Mouse (Mus musculus): ENCODE results near the gene Dact2. TPM values are rescaled to one million over a fixed set of nuclear protein-coding genes. Genes with fewer than 3 reads are reported as not detected.

Dact2 gene
- total RNA-seq, 2 experiments from 2014 or later, result not detected

Other genes starting within 250 kb of the Dact2 start
- not detected in 2 replicates for gene Gm7356, start 200.6 kb downstream of the Dact2 start, total RNA-seq (2015; ENCODE audit: low replicate concordance)
- not detected in 2 replicates for gene Gm7356, start 200.6 kb downstream of the Dact2 start, total RNA-seq (2017; ENCODE audit: low replicate concordance)
- not detected in 2 replicates for gene Gm7358, start 144.8 kb downstream of the Dact2 start, total RNA-seq (2015; ENCODE audit: low replicate concordance)
- not detected in 2 replicates for gene Gm7358, start 144.8 kb downstream of the Dact2 start, total RNA-seq (2017; ENCODE audit: low replicate concordance)
- 2.1 TPM in 1 of 2 replicates, not detected in the other for gene Smoc2, start 75.2 kb upstream of the Dact2 start, total RNA-seq (2015; ENCODE audit: low replicate concordance)
- 0.98 TPM in 1 of 2 replicates, not detected in the other for gene Smoc2, start 75.2 kb upstream of the Dact2 start, total RNA-seq (2017; ENCODE audit: low replicate concordance)

Measured in erythroblast, adult 5-6 weeks (primary cell).